Mouse (Mus musculus): ENCODE data around the gene Ilf3. TPM values are rescaled to one million over a fixed set of nuclear protein-coding genes. Genes with fewer than 3 reads are reported as not detected.

The Ilf3 gene
- total RNA-seq (2023) = 10 to 100 TPM; 33.6 to 41.6 TPM

GRCm38 (mm10) chr9:21367357-21368111 is at the start of gene Ilf3:
TSS of gene Ilf3 (plus strand) at chr9:21367871.

GRCm38 (mm10) chr9:21320619-21321512 is 46.8 kb upstream of the Ilf3 start, which contains the start of gene Slc44a2:
TSS of gene Slc44a2 (plus strand) at chr9:21320698.

GRCm38 (mm10) chr9:21411669-21412550 is 44.2 kb downstream of the Ilf3 start, which contains the start of gene Qtrt1:
TSS of gene Qtrt1 (plus strand) at chr9:21411837.

GRCm38 (mm10) chr9:21424631-21425555 is 57.2 kb downstream of the Ilf3 start, which contains the start of gene Dnm2:
TSS of gene Dnm2 (plus strand) at chr9:21424908.

Other genes with a start within 250 kb of the Ilf3 start
- gene Tyk2, start 236.6 kb upstream of the Ilf3 start, total RNA-seq (2023) = 10 to 100 TPM; 44.2 to 48.6 TPM
- gene Cdc37, start 217.9 kb upstream of the Ilf3 start, total RNA-seq (2023) = 10 to 100 TPM; 76.1 to 82.1 TPM
- 1 to 10 TPM; 5.7 to 7.2 TPM for gene Pde4a, start 202.2 kb upstream of the Ilf3 start, total RNA-seq (2023)
- gene Keap1, start 128.5 kb upstream of the Ilf3 start, total RNA-seq (2023) = 10 to 100 TPM; 25.5 to 28.8 TPM
- gene S1pr5, start 119.4 kb upstream of the Ilf3 start, total RNA-seq (2023) = 1 to 10 TPM; 2.3 to 3.9 TPM
- gene Atg4d, start 102.6 kb upstream of the Ilf3 start, total RNA-seq (2023) = 10 to 100 TPM; 42.2 to 45.0 TPM
- gene Kri1, start 79.9 kb upstream of the Ilf3 start, total RNA-seq (2023) = 10 to 100 TPM; 92.2 to 97.0 TPM
- 100 to 1,000 TPM; 105 to 122 TPM for gene Cdkn2d, start 76.5 kb upstream of the Ilf3 start, total RNA-seq (2023)
- gene Ap1m2, start 55.5 kb upstream of the Ilf3 start, total RNA-seq (2023) = 1 to 10 TPM; 3.4 to 4.2 TPM
- 100 to 1,000 TPM; 130 to 139 TPM for gene Slc44a2, start 47.2 kb upstream of the Ilf3 start, total RNA-seq (2023)
- 10 to 100 TPM; 15.2 to 17.4 TPM for gene Qtrt1, start 44.0 kb downstream of the Ilf3 start, total RNA-seq (2023)
- 100 to 1,000 TPM; 226 to 246 TPM for gene Dnm2, start 57.0 kb downstream of the Ilf3 start, total RNA-seq (2023)
- 1 to 10 TPM; 5.6 to 6.5 TPM for gene Tmed1, start 142.4 kb downstream of the Ilf3 start, total RNA-seq (2023)
- gene AB124611, start 158.3 kb downstream of the Ilf3 start, total RNA-seq (2023) = 100 to 1,000 TPM; 219 to 227 TPM
- gene Carm1, start 179.0 kb downstream of the Ilf3 start, total RNA-seq (2023) = 10 to 100 TPM; 34.6 to 37.5 TPM
- gene Timm29, start 224.9 kb downstream of the Ilf3 start, total RNA-seq (2023) = 10 to 100 TPM; 17.7 to 18.5 TPM
- gene Yipf2, start 225.0 kb downstream of the Ilf3 start, total RNA-seq (2023) = 1 to 10 TPM; 8.5 to 9.1 TPM
- 10 to 100 TPM; 56.3 to 60.9 TPM for gene Smarca4, start 248.3 kb downstream of the Ilf3 start, total RNA-seq (2023)

Data from neutrophil, adult 83 days (primary cell).